Mouse (Mus musculus): Measurements from ENCODE around the gene Slc35e4. TPM values are rescaled to one million over a fixed set of nuclear protein-coding genes. Genes with fewer than 3 reads are reported as not detected.
A peak's percentile ranks its signal among the peaks of the same experiment; 100 is the strongest.

Slc35e4 gene
- total RNA-seq, 2 experiments from 2014 or later = 17.8 to 18.5 TPM

DNA sequence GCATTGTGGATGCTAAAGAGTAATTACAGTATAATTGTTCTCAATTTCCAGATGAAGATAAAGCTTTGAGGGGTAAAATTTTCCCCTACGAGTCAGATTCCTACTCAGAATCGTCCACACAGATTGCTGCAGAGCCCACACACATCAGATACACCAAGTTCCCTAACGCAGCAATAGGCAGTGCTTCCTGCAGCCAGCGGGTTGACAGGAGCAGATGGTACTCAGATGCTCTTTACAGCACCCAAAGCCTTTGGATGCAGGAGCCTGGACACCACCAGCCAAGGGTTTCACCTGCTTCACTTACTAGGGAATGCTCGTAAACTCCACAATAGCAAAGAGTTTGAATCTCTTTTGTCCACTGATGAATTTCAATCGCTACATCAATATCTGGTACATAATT is 38.0 kb downstream of the Slc35e4 start:
- DNase-seq (ENCODE audit: low spot score in 2 of 2) = peak; percentile 38 to 79

DNA sequence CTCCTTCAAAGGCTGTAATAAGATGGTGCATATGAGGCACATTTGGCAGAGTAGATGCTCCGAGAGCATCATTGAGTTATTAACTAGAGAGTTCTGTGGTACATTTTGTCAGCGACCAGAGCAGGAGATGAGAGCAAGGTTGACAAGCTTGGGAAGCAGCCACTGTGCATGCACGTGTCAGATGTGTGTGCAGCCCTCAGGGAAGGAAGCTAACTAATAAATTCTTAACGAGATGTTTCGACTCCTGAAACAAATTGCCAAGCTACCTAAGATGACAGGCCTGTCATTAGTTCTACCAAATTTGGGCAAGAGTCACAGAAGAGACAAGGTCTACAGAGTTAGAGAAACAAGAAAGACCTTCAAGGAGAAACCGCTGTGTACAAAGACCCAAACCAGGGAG is 50.1 kb downstream of the Slc35e4 start:
- no peak for DNase-seq (ENCODE audit: low spot score in 2 of 2)

- peak; percentile 66 to 85 for DNase-seq (ENCODE audit: low spot score in 2 of 2)
These were observed 50.9 kb downstream of the Slc35e4 start, which contains the start of gene Osbp2 for GRCm38 (mm10) chr11:3863454-3864112. Gene Osbp2 (minus strand): TSS chr11:3863903.

- DNase-seq (ENCODE audit: low spot score in 2 of 2) = no peak
These were observed 51.6 kb downstream of the Slc35e4 start for GRCm38 (mm10) chr11:3862661-3863453.

DNA sequence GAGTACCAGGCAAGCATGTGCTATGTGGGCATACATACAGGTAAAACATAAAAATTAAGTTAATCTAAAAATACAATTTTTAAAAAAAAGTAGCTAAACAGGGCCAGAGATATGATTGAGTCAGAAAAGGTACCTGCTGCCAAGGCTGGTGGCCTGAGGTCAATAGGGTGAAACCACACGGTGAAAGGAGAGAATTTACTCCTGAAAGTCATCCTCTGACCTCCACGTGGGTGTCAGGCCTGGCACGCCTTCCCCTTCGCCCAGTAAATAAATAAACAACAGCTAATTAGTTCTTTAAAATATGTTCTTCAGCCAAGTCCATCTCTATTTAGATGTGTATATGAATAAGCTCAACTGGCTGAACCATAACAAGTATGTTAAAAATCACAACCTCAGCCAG is 54.1 kb downstream of the Slc35e4 start:
- DNase-seq (ENCODE audit: low spot score in 2 of 2) = no peak

GRCm38 (mm10) chr11:3859778-3860177 is 54.7 kb downstream of the Slc35e4 start:
- DNase-seq (ENCODE audit: low spot score in 2 of 2) = no peak

DNA sequence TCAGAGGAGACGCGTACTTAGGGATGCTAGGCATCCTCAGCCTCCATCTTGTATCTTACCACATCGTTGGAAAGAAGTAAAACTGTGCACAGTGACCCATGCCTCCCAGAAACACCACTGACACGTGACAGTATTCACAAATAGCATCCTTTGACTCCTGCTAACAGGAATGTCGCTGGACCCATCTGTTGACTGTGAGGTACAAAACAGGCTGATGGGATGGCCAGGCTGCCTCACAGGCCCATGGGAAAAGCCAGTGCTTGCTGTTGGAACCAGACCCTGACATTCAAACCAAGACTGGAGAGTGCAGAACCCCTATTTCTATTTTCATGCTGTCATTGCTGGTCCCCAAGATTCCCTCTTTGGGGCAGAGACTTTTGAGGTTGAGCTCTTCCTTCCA is 56.6 kb downstream of the Slc35e4 start:
- no peak for DNase-seq (ENCODE audit: low spot score in 2 of 2)

Other genes starting within 250 kb of the Slc35e4 start
- 10 to 100 TPM; 72.7 to 75.4 TPM for gene Osbp2, start 50.8 kb downstream of the Slc35e4 start, total RNA-seq (2021)
- gene 4921536K21Rik, start 19.6 kb downstream of the Slc35e4 start, total RNA-seq (2021) = under 1 TPM; 0.20 to 0.67 TPM
- gene Dusp18, start 19.4 kb downstream of the Slc35e4 start, total RNA-seq (2021) = 10 to 100 TPM; 21.2 to 23.8 TPM
- 10 to 100 TPM; 18.2 to 20.3 TPM for gene Tcn2, start 17.5 kb upstream of the Slc35e4 start, total RNA-seq (2021)
- gene Pes1, start 49.3 kb upstream of the Slc35e4 start, total RNA-seq (2021) = 10 to 100 TPM; 40.0 to 40.2 TPM
- gene 4930556J24Rik, start 62.1 kb upstream of the Slc35e4 start, total RNA-seq (2021) = under 1 TPM in 1 of 2 experiments, not detected in 1; 0.28 TPM
- 1 to 10 TPM; 8.0 to 9.7 TPM for gene Gal3st1, start 69.0 kb upstream of the Slc35e4 start, total RNA-seq (2021)
- gene Sec14l4, start 116.8 kb upstream of the Slc35e4 start, total RNA-seq (2021) = under 1 TPM; 0.27 to 0.41 TPM
- 1 to 10 TPM in 1 of 2 experiments, under 1 TPM in 1; 0.74 to 1.5 TPM for gene Sec14l3, start 150.2 kb upstream of the Slc35e4 start, total RNA-seq (2021)
- 100 to 1,000 TPM; 118 to 123 TPM for gene Mtfp1, start 180.8 kb upstream of the Slc35e4 start, total RNA-seq (2021)
- 10 to 100 TPM; 57.7 to 61.3 TPM for gene Sec14l2, start 208.8 kb upstream of the Slc35e4 start, total RNA-seq (2021)
- gene Rnf215, start 220.5 kb upstream of the Slc35e4 start, total RNA-seq (2021) = 10 to 100 TPM; 27.1 to 27.5 TPM
- gene Ccdc157, start 245.6 kb upstream of the Slc35e4 start, total RNA-seq (2021) = 10 to 100 TPM; 10.4 to 11.7 TPM
- gene Sf3a1, start 245.7 kb upstream of the Slc35e4 start, total RNA-seq (2021) = 10 to 100 TPM; 72.7 TPM

All from layer of hippocampus, adult 18-20 months (tissue).